Mouse (Mus musculus) kidney, adult 2 months (tissue): ENCODE data around the gene Tmem171. TPM values are rescaled to one million over a fixed set of nuclear protein-coding genes. Genes with fewer than 3 reads are reported as not detected.

Experiments used
- DNase-seq: peaks from one replicate; pipeline ENCODE4 v3.0.0; 2021
- H3K27ac ChIP-seq: fragments of 200-500 bp; 2 replicates; pipeline ENCODE4 v1.5.1; 2012; ENCODE audit warnings: low read depth, low read length, control low read depth, inconsistent platforms; ENCODE audit not compliant: insufficient read depth
- H3K27me3 ChIP-seq: fragments of 200-500 bp; replicated peaks from 2 replicates; pipeline ENCODE4 v1.6.1; 2012; ENCODE audit warnings: mild to moderate bottlenecking, moderate library complexity, low read length, inconsistent platforms; ENCODE audit not compliant: control insufficient read depth, insufficient read depth
- H3K36me3 ChIP-seq: fragments of 200-500 bp; 2 replicates; pipeline ENCODE4 v1.6.1; 2012; ENCODE audit warnings: mild to moderate bottlenecking, moderate library complexity, low read length, inconsistent platforms; ENCODE audit not compliant: control insufficient read depth, insufficient read depth
- H3K4me1 ChIP-seq: fragments of 200-500 bp; 2 replicates; pipeline ENCODE4 v1.6.1; 2011; ENCODE audit warnings: low read length; ENCODE audit not compliant: control insufficient read depth, insufficient read depth
- H3K4me3 ChIP-seq: fragments of 200-500 bp; 2 replicates; pipeline ENCODE4 v1.5.1; 2011; ENCODE audit warnings: mild to moderate bottlenecking, low read depth, low read length, control low read depth; ENCODE audit not compliant: insufficient read depth
- CTCF ChIP-seq: fragments of 200-500 bp; conservative IDR thresholded peaks from 2 replicates; pipeline ENCODE4 v1.5.1; 2011; ENCODE audit warnings: low read depth, mild to moderate bottlenecking, control low read depth, low read length, moderate library complexity, mixed read lengths; ENCODE audit not compliant: insufficient read depth, insufficient read length
- POLR2A ChIP-seq: fragments of 200-500 bp; IDR thresholded peaks from one replicate; pipeline ENCODE4 v1.6.1; 2011; ENCODE audit warnings: low read depth, low read length, control low read depth
- WGBS: fragments of 180-500 bp; shearing (Covaris S2); methylation state at CpG from one replicate; pipeline ENCODE4 v1.1.7; 2018; 5-methylcytosine and 5-hydroxymethylcytosine counted together
- polyA plus RNA-seq: library from polyadenylated mRNA; depleted of rRNA; stranded (reverse); fragments of >200 nt; gene quantifications from 2 replicates; pipeline ENCODE4 v1.2.3, GENCODE M21; 2012

Tmem171 gene
- polyA plus RNA-seq, 1 experiment: 25.5 TPM

DNA sequence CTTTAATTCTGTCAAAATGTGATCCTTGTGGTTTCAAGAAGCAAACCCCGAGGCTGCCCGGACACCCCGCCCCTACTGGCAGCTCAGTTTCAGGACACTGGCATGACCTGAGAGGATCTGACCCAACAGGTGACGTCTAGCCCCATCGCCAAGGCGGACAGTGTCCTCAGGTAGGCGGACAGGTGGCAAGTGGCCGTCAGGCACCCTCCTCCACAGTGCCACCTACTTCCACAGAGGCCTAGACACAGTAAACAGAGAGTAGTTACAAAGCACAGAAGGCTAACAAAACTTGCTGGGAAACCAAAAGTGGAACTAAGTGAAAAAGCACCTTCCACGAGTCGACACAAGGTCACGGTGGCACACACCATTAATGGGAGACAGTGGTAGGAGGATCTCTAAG lies 1.3 kb downstream of the Tmem171 start:
- Histone ChIP-seq H3K27ac (peak overlapping the region; percentile 78), H3K27me3 (no peaks in the 10 kb centered on the region), H3K36me3 (no peaks in the 10 kb centered on the region), H3K4me3 (peak overlapping the region; percentile 42), H3K4me1 (peaks cover 9% of the 10 kb centered on the region; the same call in 1 of the 2 replicates)
- no peak for TF ChIP-seq POLR2A
- no peak for TF ChIP-seq CTCF
- WGBS: 63% methylated on average over 11 of the region's 11 CpGs
- peak; percentile 31 for DNase-seq

- Histone ChIP-seq H3K36me3 (no peaks in the 10 kb centered on the region), H3K27me3 (no peaks in the 10 kb centered on the region), H3K4me1 (peaks cover 9% of the 10 kb centered on the region; the same call in 1 of the 2 replicates), H3K4me3 (peak overlapping the region; percentile 16; the same call in 1 of the 2 replicates), H3K27ac (no peak overlapping the region)
- TF ChIP-seq CTCF (no peak), POLR2A (no peak)
- 78% methylated on average over 13 of the region's 13 CpGs for WGBS
- no peak for DNase-seq
Measured at GRCm38 (mm10) chr13:98691956-98692515, 2.6 kb downstream of the Tmem171 start.

DNA sequence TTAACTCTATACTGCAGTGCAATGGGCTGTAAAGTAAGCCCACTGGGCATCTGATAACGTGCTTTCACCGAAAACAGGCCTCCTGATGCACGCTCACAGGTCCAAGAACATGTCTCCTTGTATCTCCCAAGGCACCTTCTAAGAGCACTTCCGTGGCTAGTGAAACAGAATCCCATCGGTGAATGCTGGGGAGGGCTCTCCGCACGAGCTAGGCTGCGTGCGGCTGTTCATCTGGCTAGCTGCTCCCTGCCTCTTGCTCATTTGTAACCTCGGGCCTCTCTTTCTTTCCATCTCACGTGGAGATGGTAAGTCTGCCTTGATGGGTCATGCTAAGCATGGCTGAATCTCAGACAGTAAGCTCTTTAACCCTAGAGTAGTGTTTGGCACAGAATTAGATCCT lies 3.7 kb downstream of the Tmem171 start:
- Histone ChIP-seq H3K4me1 (peaks cover 9% of the 10 kb centered on the region; the same call in 1 of the 2 replicates), H3K36me3 (no peaks in the 10 kb centered on the region), H3K27me3 (no peaks in the 10 kb centered on the region), H3K4me3 (no peak overlapping the region), H3K27ac (no peak overlapping the region)
- no peak for DNase-seq
- 73% methylated on average over 11 of the region's 11 CpGs for WGBS
- TF ChIP-seq CTCF (no peak), POLR2A (no peak)

- H3K27ac ChIP-seq: peak overlapping the region; percentile 33; the same call in 1 of the 2 replicates
- H3K4me3 ChIP-seq: peak overlapping the region; percentile 14; the same call in 1 of the 2 replicates
- no peak for TF ChIP-seq CTCF
- no peak for TF ChIP-seq POLR2A
- peaks cover 8% of the 10 kb centered on the region; the same call in 1 of the 2 replicates for H3K4me1 ChIP-seq
- WGBS: 38% methylated on average over 11 of the region's 11 CpGs
- no peaks in the 10 kb centered on the region for H3K36me3 ChIP-seq
- no peaks in the 10 kb centered on the region for H3K27me3 ChIP-seq
- peak; percentile 64 for DNase-seq
Measured at GRCm38 (mm10) chr13:98689605-98690290, 4.9 kb downstream of the Tmem171 start.

DNA sequence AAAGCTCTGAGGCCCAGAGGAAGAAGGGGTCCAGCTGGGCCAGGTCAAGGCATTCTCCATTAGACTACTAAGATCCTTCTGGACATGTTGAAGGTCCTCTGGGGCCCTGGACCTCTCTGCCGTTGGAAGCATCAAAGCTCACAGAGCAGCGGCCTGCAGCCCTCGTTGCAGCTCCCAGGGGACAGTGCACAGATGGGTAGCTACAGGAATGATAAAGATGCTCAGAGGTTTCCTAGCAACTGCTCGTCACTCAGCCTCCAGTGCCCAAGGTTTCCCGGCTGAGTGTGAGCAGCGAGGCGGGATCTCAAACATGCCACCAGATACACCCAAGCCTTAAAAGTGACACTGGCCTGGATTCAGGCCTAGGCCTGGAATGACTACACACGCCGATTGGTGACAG lies 6.7 kb downstream of the Tmem171 start:
- Histone ChIP-seq H3K27me3 (no peaks in the 10 kb centered on the region), H3K4me1 (peaks cover 8% of the 10 kb centered on the region), H3K27ac (no peak overlapping the region), H3K36me3 (no peaks in the 10 kb centered on the region), H3K4me3 (no peak overlapping the region)
- no peak for DNase-seq
- WGBS: 68% methylated on average over 9 of the region's 9 CpGs
- TF ChIP-seq POLR2A: no peak
- no peak for TF ChIP-seq CTCF

GRCm38 (mm10) chr13:98684144-98684900 lies 10.3 kb downstream of the Tmem171 start:
- peak overlapping the region; percentile 37; the same call in 1 of the 2 replicates for H3K27ac ChIP-seq
- no peaks in the 10 kb centered on the region for H3K27me3 ChIP-seq
- peak; percentile 41 for DNase-seq
- no peak for TF ChIP-seq CTCF
- no peak for TF ChIP-seq POLR2A
- no peak overlapping the region for H3K4me3 ChIP-seq
- H3K36me3 ChIP-seq: no peaks in the 10 kb centered on the region
- H3K4me1 ChIP-seq: peaks cover 8% of the 10 kb centered on the region
- 43% methylated on average over 9 of the region's 9 CpGs for WGBS

- peaks cover 8% of the 10 kb centered on the region; the same call in 1 of the 2 replicates for H3K4me1 ChIP-seq
- TF ChIP-seq POLR2A (no peak), CTCF (no peak)
- WGBS: 77% methylated on average over 2 of the region's 2 CpGs
- no peak for DNase-seq
- H3K36me3 ChIP-seq: no peaks in the 10 kb centered on the region
- H3K4me3 ChIP-seq: no peak overlapping the region
- H3K27ac ChIP-seq: no peak overlapping the region
- no peaks in the 10 kb centered on the region for H3K27me3 ChIP-seq
Measured at GRCm38 (mm10) chr13:98683412-98683811, 11.2 kb downstream of the Tmem171 start.
